13 mouse cellular contexts compared by ENCODE assay signal in genomic region chr1:46887908-46888307, GRCm38 (mm10). TPM values are rescaled to one million over a fixed set of nuclear protein-coding genes. Genes with fewer than 3 reads are reported as not detected.
DNase-seq lines count a peak whose midpoint lies in the region; ATAC-seq and TF ChIP-seq lines count a peak whose summit lies in the region.
"Had no signal": no experiment of that assay in that cellular context is flagged by ENCODE, and none has a peak within 500 bp of the region (broad histone marks: within the 10 kb centered on the region; RNA-seq: fewer than 3 reads in every experiment).

No protein-coding gene starts in this region.

- peak overlapping the region; percentile 50 for H3K4me2 ChIP-seq in heart, embryonic 12.5 days
- peak overlapping the region; percentile 33 for H3K4me2 ChIP-seq in lung, embryonic 16.5 days (ENCODE audit: low read depth, low read length)
- no peak overlapping the region; the same call in 1 of the 2 replicates for H3K4me2 ChIP-seq in limb, embryonic 13.5 days (replicated peaks)
- peak overlapping the region; percentile 38 for H3K4me2 ChIP-seq in stomach, postnatal 0 days (replicated peaks; ENCODE audit: low read depth)
- H3K4me2 ChIP-seq: midbrain, embryonic 13.5 days had no signal

- peaks cover 29% of the 10 kb centered on the region for H3K4me1 ChIP-seq in heart, embryonic 12.5 days (replicated peaks)
- H3K4me1 ChIP-seq in lung, embryonic 16.5 days (replicated peaks; ENCODE audit: control insufficient read depth, insufficient read depth, low read length) = peaks cover 10% of the 10 kb centered on the region; the same call in 1 of the 2 replicates
- H3K4me1 ChIP-seq in limb, embryonic 13.5 days = peaks cover 30% of the 10 kb centered on the region
- no peaks in the 10 kb centered on the region for H3K4me1 ChIP-seq in stomach, postnatal 0 days (replicated peaks; ENCODE audit: control insufficient read depth, insufficient read depth)

- no peak for ATAC-seq in heart, embryonic 12.5 days (ENCODE audit: insufficient number of reproducible peaks, low FRiP score)
- peak; percentile 88 for ATAC-seq in lung, embryonic 16.5 days (ENCODE audit: low read depth)
- ATAC-seq in limb, embryonic 13.5 days (ENCODE audit: low FRiP score, low read depth) = 0 out of 2 replicates have a peak, but pooled peaks have one; percentile 57
- peak; percentile 83 for ATAC-seq in stomach, postnatal 0 days (ENCODE audit: low FRiP score, low TSS enrichment)
- ATAC-seq: midbrain, embryonic 13.5 days had no signal

- peak overlapping the region; percentile 30 for H3K4me3 ChIP-seq in heart, embryonic 12.5 days
- H3K4me3 ChIP-seq in lung, embryonic 16.5 days (ENCODE audit: low read length) = no peak overlapping the region; the same call in 1 of the 2 replicates
- no peak overlapping the region for H3K4me3 ChIP-seq in limb, embryonic 13.5 days
- peak overlapping the region; percentile 6; the same call in 1 of the 2 replicates for H3K4me3 ChIP-seq in stomach, postnatal 0 days (ENCODE audit: low read depth, low read length)
- H3K4me3 ChIP-seq: midbrain, embryonic 13.5 days had no signal

- no peak for TF ChIP-seq EP300 in stomach, postnatal 0 days (optimal IDR thresholded peaks at IDR 0.05)

- 1% methylated on average over 6 of the region's 6 CpGs for WGBS in heart, embryonic 12.5 days
- WGBS in lung, embryonic 16.5 days = 10% methylated on average over 6 of the region's 6 CpGs
- 8% methylated on average over 6 of the region's 6 CpGs for WGBS in limb, embryonic 13.5 days
- WGBS in stomach, postnatal 0 days = 14% methylated on average over 6 of the region's 6 CpGs

- no peak for DNase-seq in heart, postnatal 25 days (ENCODE audit: low spot score)
- no peak for DNase-seq in lung, postnatal 14 days
- no peak for DNase-seq in stomach, postnatal 0 days (ENCODE audit: low spot score)
- no peak for DNase-seq in right cerebral cortex, postnatal 14 days
- DNase-seq in spleen, postnatal 36 days (ENCODE audit: low spot score in 2 of 2) = no peak
- DNase-seq: adrenal gland, adult 8-10 months; cerebellum, postnatal 14 days; heart, postnatal 4 days; kidney, adult 8-10 months had no signal

- H3K36me3 ChIP-seq in heart, embryonic 12.5 days = no peaks in the 10 kb centered on the region
- no peaks in the 10 kb centered on the region for H3K36me3 ChIP-seq in lung, embryonic 16.5 days (ENCODE audit: control insufficient read depth, insufficient read depth, low read length)
- no peaks in the 10 kb centered on the region for H3K36me3 ChIP-seq in limb, embryonic 13.5 days
- H3K36me3 ChIP-seq in stomach, postnatal 0 days (ENCODE audit: control insufficient read depth, insufficient read depth, low read length) = no peaks in the 10 kb centered on the region
- H3K36me3 ChIP-seq: midbrain, embryonic 13.5 days had no signal

- intact Hi-C loops in heart, postnatal 25 days (cut with DNase I) = no loop called here

- H3K27ac ChIP-seq in heart, embryonic 12.5 days (ENCODE audit: poor library complexity, severe bottlenecking) = peak overlapping the region; percentile 61
- peak overlapping the region; percentile 85 for H3K27ac ChIP-seq in lung, embryonic 16.5 days (ENCODE audit: low read length)
- peak overlapping the region; percentile 61; the same call in 1 of the 2 replicates for H3K27ac ChIP-seq in limb, embryonic 13.5 days
- H3K27ac ChIP-seq in stomach, postnatal 0 days (replicated peaks) = peak overlapping the region; percentile 58
- H3K27ac ChIP-seq: midbrain, embryonic 13.5 days had no signal

- no peak for TF ChIP-seq CTCF in stomach, postnatal 0 days (IDR thresholded peaks at IDR 0.05; ENCODE audit: low read depth)

- no peak overlapping the region for H3K9ac ChIP-seq in heart, embryonic 12.5 days
- H3K9ac ChIP-seq in lung, embryonic 16.5 days (ENCODE audit: low read length) = no peak overlapping the region
- H3K9ac ChIP-seq in limb, embryonic 13.5 days = no peak overlapping the region
- no peak overlapping the region for H3K9ac ChIP-seq in stomach, postnatal 0 days (ENCODE audit: low read length)
- H3K9ac ChIP-seq: midbrain, embryonic 13.5 days had no signal

- H3K27me3 ChIP-seq in heart, embryonic 12.5 days (replicated peaks) = no peaks in the 10 kb centered on the region
- H3K27me3 ChIP-seq in lung, embryonic 16.5 days (ENCODE audit: control insufficient read depth, insufficient read depth, low read depth, low read length) = no peaks in the 10 kb centered on the region
- no peaks in the 10 kb centered on the region for H3K27me3 ChIP-seq in limb, embryonic 13.5 days
- H3K27me3 ChIP-seq in stomach, postnatal 0 days (ENCODE audit: control insufficient read depth, insufficient read depth, low read length) = no peaks in the 10 kb centered on the region
- H3K27me3 ChIP-seq: midbrain, embryonic 13.5 days had no signal

- H3K9me3 ChIP-seq in heart, embryonic 12.5 days (replicated peaks) = no peaks in the 10 kb centered on the region
- H3K9me3 ChIP-seq in lung, embryonic 16.5 days (ENCODE audit: control insufficient read depth, low read length) = no peaks in the 10 kb centered on the region
- no peaks in the 10 kb centered on the region for H3K9me3 ChIP-seq in limb, embryonic 13.5 days
- H3K9me3 ChIP-seq in stomach, postnatal 0 days (ENCODE audit: control insufficient read depth, low read length) = no peaks in the 10 kb centered on the region
- H3K9me3 ChIP-seq: midbrain, embryonic 13.5 days had no signal

RNA-seq across cellular contexts. Expression of gene Slc39a10, which starts 4.7 kb away (rescaled TPM):
- polyA plus RNA-seq in heart, embryonic 12.5 days (2016; fragmentation: Nextera tagmentation; extraction: Ambion mirVana) = 38.7 and 41.8 TPM in 2 replicates
- 10 to 100 TPM; 11.0 to 13.2 TPM for total RNA-seq in heart, postnatal 25 days (2021)
- polyA plus RNA-seq in lung, embryonic 16.5 days (2015; fragmentation: Nextera tagmentation; extraction: Ambion mirVana) = 37.8 and 39.7 TPM in 2 replicates
- polyA plus RNA-seq in limb, embryonic 13.5 days (2015; fragmentation: Nextera tagmentation; extraction: Ambion mirVana) = 44.3 and 50.5 TPM in 2 replicates
- 17.8 and 21.6 TPM in 2 replicates for polyA plus RNA-seq in stomach, postnatal 0 days (2015; fragmentation: Nextera tagmentation; extraction: Ambion mirVana)

Comparison
In these comparisons a context has a peak if more than half of its experiments do, and no peak if none do; other contexts are left out.
1. H3K4me3 ChIP-seq: peak in heart, embryonic 12.5 days (single experiment) and stomach, postnatal 0 days (single experiment); none in lung, embryonic 16.5 days (single experiment) and limb, embryonic 13.5 days (single experiment).
2. Peak in every context shown above with its lines, with median percentiles within 50 percentile points of each other: H3K27ac ChIP-seq.